Mouse (Mus musculus): Measurements from ENCODE around the gene Baz2b. TPM values are rescaled to one million over a fixed set of nuclear protein-coding genes. Genes with fewer than 3 reads are reported as not detected.
"Not testable (repeated sequence)": the region's sequence is repeated elsewhere in the genome, so short reads cannot be mapped to it uniquely, and the experiment has no call there.

Baz2b gene
- polyA plus RNA-seq, 1 experiment from 2014 or later = 55.1 TPM

GRCm38 (mm10) chr2:59870526-59870925 lies 339.1 kb downstream of the Baz2b start:
- no peaks in the 10 kb centered on the region for H3K9me3 ChIP-seq
- DNase-seq (ENCODE audit: low spot score) = no peak
- H3K4me1 ChIP-seq = no peaks in the 10 kb centered on the region
- H3K4me3 ChIP-seq = no peak overlapping the region
- 86% methylated on average over 6 of the region's 6 CpGs for WGBS
- H3K27ac ChIP-seq = no peak overlapping the region
- no peaks in the 10 kb centered on the region for H3K27me3 ChIP-seq (ENCODE audit: insufficient read depth, poor library complexity, severe bottlenecking)
- peaks cover 28% of the 10 kb centered on the region for H3K36me3 ChIP-seq

- Histone ChIP-seq H3K4me3 (no peak overlapping the region), H3K27ac (no peak overlapping the region), H3K9me3 (no peaks in the 10 kb centered on the region), H3K27me3 (ENCODE audit: insufficient read depth, poor library complexity, severe bottlenecking) (no peaks in the 10 kb centered on the region), H3K4me1 (no peaks in the 10 kb centered on the region), H3K36me3 (peaks cover 32% of the 10 kb centered on the region)
- DNase-seq (ENCODE audit: low spot score) = no peak
- 88% methylated on average over 6 of the region's 6 CpGs for WGBS
Observed at GRCm38 (mm10) chr2:59862618-59863017, 347.0 kb downstream of the Baz2b start.

GRCm38 (mm10) chr2:59854363-59854762 lies 355.3 kb downstream of the Baz2b start:
- Histone ChIP-seq H3K4me3 (no peak overlapping the region), H3K36me3 (peaks cover 49% of the 10 kb centered on the region), H3K4me1 (peaks cover 7% of the 10 kb centered on the region; the same call in 1 of the 2 replicates), H3K27me3 (ENCODE audit: insufficient read depth, poor library complexity, severe bottlenecking) (no peaks in the 10 kb centered on the region), H3K9me3 (no peaks in the 10 kb centered on the region), H3K27ac (no peak overlapping the region)
- WGBS = 86% methylated on average over 9 of the region's 9 CpGs
- peak; percentile 38 for DNase-seq (ENCODE audit: low spot score)

GRCm38 (mm10) chr2:59853543-59853942 lies 356.1 kb downstream of the Baz2b start:
- 88% methylated on average over 10 of the region's 10 CpGs for WGBS
- peak; percentile 55 for DNase-seq (ENCODE audit: low spot score)
- H3K4me3 ChIP-seq = no peak overlapping the region
- H3K27ac ChIP-seq = no peak overlapping the region
- no peaks in the 10 kb centered on the region for H3K9me3 ChIP-seq
- H3K36me3 ChIP-seq = peaks cover 43% of the 10 kb centered on the region
- no peaks in the 10 kb centered on the region for H3K27me3 ChIP-seq (ENCODE audit: insufficient read depth, poor library complexity, severe bottlenecking)
- peaks cover 7% of the 10 kb centered on the region for H3K4me1 ChIP-seq

- H3K27ac ChIP-seq = no peak overlapping the region
- no peaks in the 10 kb centered on the region for H3K27me3 ChIP-seq (ENCODE audit: insufficient read depth, poor library complexity, severe bottlenecking)
- H3K4me1 ChIP-seq = peaks cover 12% of the 10 kb centered on the region
- H3K4me3 ChIP-seq = no peak overlapping the region
- peaks cover 39% of the 10 kb centered on the region for H3K36me3 ChIP-seq
- no peaks in the 10 kb centered on the region for H3K9me3 ChIP-seq
- 89% methylated on average over 11 of the region's 11 CpGs for WGBS
- DNase-seq (ENCODE audit: low spot score) = no peak
Observed at GRCm38 (mm10) chr2:59852916-59853315, 356.7 kb downstream of the Baz2b start.

GRCm38 (mm10) chr2:59851885-59852284 lies 357.8 kb downstream of the Baz2b start:
- H3K4me3 ChIP-seq; H3K27ac ChIP-seq; H3K9me3 ChIP-seq; H3K27me3 ChIP-seq (ENCODE audit: insufficient read depth, poor library complexity, severe bottlenecking); DNase-seq (ENCODE audit: low spot score): not testable (repeated sequence)
- peaks cover 12% of the 10 kb centered on the region for H3K4me1 ChIP-seq
- H3K36me3 ChIP-seq = peaks cover 29% of the 10 kb centered on the region
- WGBS = 83% methylated on average over 5 of the region's 5 CpGs

Other genes starting within 250 kb of the Baz2b start
- gene March7, start within 50 bp of the Baz2b start, polyA plus RNA-seq (2016; fragmentation: Nextera tagmentation; extraction: Ambion mirVana) = 63.8 and 68.4 TPM in 2 replicates
- gene Cd302, start 74.6 kb upstream of the Baz2b start, polyA plus RNA-seq (2016; fragmentation: Nextera tagmentation; extraction: Ambion mirVana) = 18.7 and 25.9 TPM in 2 replicates
- gene Ly75, start 173.5 kb upstream of the Baz2b start, polyA plus RNA-seq (2016; fragmentation: Nextera tagmentation; extraction: Ambion mirVana) = 5.3 and 6.6 TPM in 2 replicates

Data from heart, embryonic 10.5 days (tissue).